Mouse (Mus musculus) hindbrain, postnatal 0 days (tissue): ENCODE measurements around the gene Cacnb2. TPM values are rescaled to one million over a fixed set of nuclear protein-coding genes. Genes with fewer than 3 reads are reported as not detected.
A peak's percentile ranks its signal among the peaks of the same experiment; 100 is the strongest.

Experiments used
- ATAC-seq: fragments of 200-750 bp; cut with Nextera tagmentation; 2 replicates; pipeline ENCODE4 v1.8.0; 2017; ENCODE audit warnings: mild to moderate bottlenecking, moderate TSS enrichment, moderate library complexity
- DNase-seq: peaks from one replicate; pipeline ENCODE4 v3.0.0-alpha.2; 2015; ENCODE audit warnings: low spot score
- H3K27ac ChIP-seq: fragments of 300-500 bp; sonication (generic); 2 replicates; pipeline ENCODE4 v1.5.1; 2014; ENCODE audit warnings: mild to moderate bottlenecking
- H3K27me3 ChIP-seq: fragments of 300-500 bp; sonication (generic); 2 replicates; pipeline ENCODE4 v1.6.1; 2014; ENCODE audit warnings: low read length, mixed read lengths; ENCODE audit not compliant: insufficient read depth
- H3K36me3 ChIP-seq: fragments of 300-500 bp; sonication (generic); 2 replicates; pipeline ENCODE4 v1.6.1; 2014; ENCODE audit warnings: low read length, mixed read lengths; ENCODE audit not compliant: insufficient read depth
- H3K4me1 ChIP-seq: fragments of 300-500 bp; sonication (generic); 2 replicates; pipeline ENCODE4 v1.6.1; 2014; ENCODE audit warnings: antibody characterized with exemption, low read length, mixed read lengths; ENCODE audit not compliant: insufficient read depth
- H3K4me2 ChIP-seq: fragments of 300-500 bp; sonication (generic); 2 replicates; pipeline ENCODE4 v1.6.1; 2014; ENCODE audit warnings: low read depth, mild to moderate bottlenecking, low read length, moderate library complexity, mixed read lengths
- H3K4me3 ChIP-seq: fragments of 300-500 bp; sonication (generic); 2 replicates; pipeline ENCODE4 v1.5.1; 2014; ENCODE audit warnings: low read length
- H3K9ac ChIP-seq: fragments of 300-500 bp; sonication (generic); replicated peaks from 2 replicates; pipeline ENCODE4 v1.6.1; 2014; ENCODE audit warnings: mild to moderate bottlenecking, low read length, moderate library complexity, mixed read lengths
- H3K9me3 ChIP-seq: fragments of 300-500 bp; sonication (generic); 2 replicates; pipeline ENCODE4 v1.6.1; 2016; ENCODE audit warnings: low read length, mixed read lengths
- CTCF ChIP-seq: IDR thresholded peaks from 2 replicates; pipeline ENCODE4 v1.5.1; 2016; ENCODE audit warnings: antibody characterized with exemption, control low read depth, low read depth
- WGBS: fragments of 180-500 bp; shearing (Covaris S2); extraction: QIAGEN DNeasy Blood & Tissue Kit; methylation state at CpG from one replicate; pipeline ENCODE4 v1.1.7; 2014; 5-methylcytosine and 5-hydroxymethylcytosine counted together
- polyA plus RNA-seq: library from polyadenylated mRNA; unstranded; fragments of >200 nt; fragmentation: Nextera tagmentation; extraction: Ambion mirVana; gene quantifications from 2 replicates; pipeline ENCODE4 v1.2.1, GENCODE M21; 2015
- total RNA-seq: library from RNA; depleted of rRNA; stranded (reverse); fragments of >200 nt; gene quantifications from 2 replicates; pipeline ENCODE4 v1.2.3, GENCODE M21; 2014

The Cacnb2 gene
- total and polyA plus RNA-seq, 2 experiments from 2014 or later = 8.1 to 21.7 TPM

DNA sequence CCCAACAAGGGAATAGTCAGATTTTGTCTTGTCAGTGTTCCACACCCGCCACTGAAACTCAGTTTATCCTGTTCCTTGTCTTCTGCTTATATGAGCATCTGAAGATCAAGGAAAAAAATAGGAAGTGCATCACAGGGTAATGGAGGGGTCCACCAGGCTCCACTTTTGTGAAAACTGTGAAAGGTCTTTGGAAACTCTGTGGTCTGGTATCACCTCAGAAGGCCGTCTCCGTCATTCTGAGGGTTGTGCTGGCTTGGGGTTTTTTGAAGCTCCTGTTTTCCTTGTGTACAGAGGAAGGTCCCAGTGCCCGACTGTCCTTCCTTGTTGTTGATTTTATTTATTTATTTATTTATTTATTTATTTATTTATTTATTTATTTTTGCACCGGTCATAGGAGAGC, 20.9 kb downstream of the Cacnb2 start:
- Histone ChIP-seq H3K27ac (no peak overlapping the region), H3K4me1 (no peaks in the 10 kb centered on the region), H3K4me3 (no peak overlapping the region), H3K27me3 (no peaks in the 10 kb centered on the region), H3K9me3 (no peaks in the 10 kb centered on the region), H3K9ac (no peak overlapping the region), H3K36me3 (no peaks in the 10 kb centered on the region), H3K4me2 (no peak overlapping the region)
- no peak for ATAC-seq
- no peak for DNase-seq
- TF ChIP-seq CTCF = no peak
- 93% methylated on average over 5 of the region's 5 CpGs for WGBS

- H3K27ac ChIP-seq = no peak overlapping the region
- no peak overlapping the region for H3K4me3 ChIP-seq
- DNase-seq = no peak
- 81% methylated on average over 9 of the region's 9 CpGs for WGBS
- no peak overlapping the region for H3K9ac ChIP-seq
- ATAC-seq = no peak
- no peaks in the 10 kb centered on the region for H3K27me3 ChIP-seq
- H3K36me3 ChIP-seq = no peaks in the 10 kb centered on the region
- no peaks in the 10 kb centered on the region for H3K9me3 ChIP-seq
- no peak overlapping the region for H3K4me2 ChIP-seq
- H3K4me1 ChIP-seq = no peaks in the 10 kb centered on the region
- TF ChIP-seq CTCF = no peak
Measured at GRCm38 (mm10) chr2:14629814-14630492, 27.1 kb downstream of the Cacnb2 start.

GRCm38 (mm10) chr2:14631590-14631989, 28.7 kb downstream of the Cacnb2 start:
- Histone ChIP-seq H3K27ac (no peak overlapping the region), H3K9me3 (no peaks in the 10 kb centered on the region), H3K4me1 (no peaks in the 10 kb centered on the region), H3K36me3 (no peaks in the 10 kb centered on the region), H3K4me2 (no peak overlapping the region), H3K27me3 (no peaks in the 10 kb centered on the region), H3K9ac (no peak overlapping the region), H3K4me3 (no peak overlapping the region)
- no peak for TF ChIP-seq CTCF
- WGBS = 88% methylated on average over 1 of the region's 1 CpGs
- ATAC-seq = no peak
- DNase-seq = no peak

GRCm38 (mm10) chr2:14633202-14633601, 30.3 kb downstream of the Cacnb2 start:
- no peak for TF ChIP-seq CTCF
- no peak for ATAC-seq
- H3K9ac ChIP-seq = no peak overlapping the region
- no peaks in the 10 kb centered on the region for H3K9me3 ChIP-seq
- WGBS = 94% methylated on average over 2 of the region's 2 CpGs
- H3K4me2 ChIP-seq = no peak overlapping the region
- H3K27me3 ChIP-seq = no peaks in the 10 kb centered on the region
- DNase-seq = no peak
- no peak overlapping the region for H3K4me3 ChIP-seq
- H3K36me3 ChIP-seq = no peaks in the 10 kb centered on the region
- no peaks in the 10 kb centered on the region for H3K4me1 ChIP-seq
- H3K27ac ChIP-seq = no peak overlapping the region

- no peak overlapping the region for H3K9ac ChIP-seq
- ATAC-seq (no peak), DNase-seq (no peak)
- H3K4me2 ChIP-seq = no peak overlapping the region
- no peaks in the 10 kb centered on the region for H3K9me3 ChIP-seq
- no peak for TF ChIP-seq CTCF
- no peaks in the 10 kb centered on the region for H3K27me3 ChIP-seq
- no peak overlapping the region for H3K27ac ChIP-seq
- no peak overlapping the region for H3K4me3 ChIP-seq
- 0 out of 2 replicates have a peak, but pooled peaks cover 8% of the 10 kb centered on the region for H3K4me1 ChIP-seq
- 94% methylated on average over 4 of the region's 4 CpGs for WGBS
- no peaks in the 10 kb centered on the region for H3K36me3 ChIP-seq
Measured at GRCm38 (mm10) chr2:14639266-14639665, 36.4 kb downstream of the Cacnb2 start.

DNA sequence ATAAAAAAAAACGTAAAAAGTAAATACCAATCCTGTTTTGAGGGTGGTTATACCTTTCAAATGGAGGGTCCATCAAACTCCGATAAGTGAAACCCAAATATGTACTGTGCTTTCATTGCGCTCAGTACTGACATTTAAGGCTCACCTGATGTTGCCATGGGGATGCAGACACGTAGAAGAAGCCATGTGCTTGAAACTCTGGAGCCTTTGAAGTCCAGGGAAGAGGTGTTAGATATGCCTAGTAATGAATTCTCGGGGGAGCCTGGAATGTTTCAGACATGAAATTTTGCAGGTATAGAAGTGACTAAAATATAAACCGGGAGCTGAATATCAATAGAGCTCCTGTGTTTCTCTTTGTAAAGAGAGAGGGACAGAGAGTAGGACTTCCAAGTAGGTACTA, 37.0 kb downstream of the Cacnb2 start:
- no peak overlapping the region for H3K27ac ChIP-seq
- TF ChIP-seq CTCF = no peak
- WGBS = 83% methylated on average over 6 of the region's 6 CpGs
- H3K9me3 ChIP-seq = no peaks in the 10 kb centered on the region
- no peak overlapping the region for H3K4me3 ChIP-seq
- no peaks in the 10 kb centered on the region for H3K36me3 ChIP-seq
- no peak for DNase-seq
- no peak overlapping the region for H3K9ac ChIP-seq
- no peak for ATAC-seq
- H3K4me1 ChIP-seq = 0 out of 2 replicates have a peak, but pooled peaks cover 8% of the 10 kb centered on the region
- H3K27me3 ChIP-seq = no peaks in the 10 kb centered on the region
- H3K4me2 ChIP-seq = no peak overlapping the region

- Histone ChIP-seq H3K9me3 (no peaks in the 10 kb centered on the region), H3K4me3 (no peak overlapping the region), H3K4me1 (0 out of 2 replicates have a peak, but pooled peaks cover 8% of the 10 kb centered on the region), H3K9ac (no peak overlapping the region), H3K27me3 (no peaks in the 10 kb centered on the region), H3K36me3 (no peaks in the 10 kb centered on the region), H3K27ac (no peak overlapping the region), H3K4me2 (no peak overlapping the region)
- DNase-seq (peak; percentile 53), ATAC-seq (peak; percentile 55; the same call in 1 of the 2 replicates)
- WGBS = 16% methylated on average over 2 of the region's 2 CpGs
- TF ChIP-seq CTCF = no peak
Measured at GRCm38 (mm10) chr2:14641040-14641439, 38.2 kb downstream of the Cacnb2 start.
